Mouse (Mus musculus): Measurements from ENCODE around the gene Gm10112.

The Gm10112 gene

DNA sequence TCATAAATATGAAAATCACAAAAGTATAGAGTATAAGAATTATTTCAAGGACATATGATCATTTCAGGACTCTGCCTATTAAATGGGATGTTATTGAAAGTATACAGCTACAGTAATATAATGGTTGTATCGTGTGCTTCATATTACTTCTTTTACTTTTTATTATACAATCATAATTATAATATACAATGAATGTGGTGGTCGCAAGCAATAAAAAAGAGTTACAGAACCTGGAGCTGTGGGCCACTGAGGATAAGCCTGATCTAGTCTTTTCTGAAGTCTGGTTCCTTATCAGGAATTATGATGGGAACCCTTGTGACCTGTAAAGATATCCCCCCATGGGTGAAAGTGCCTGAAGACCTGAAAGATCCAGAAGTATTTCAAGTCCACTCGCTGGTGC lies at the start of gene Gm10112:
TSS of gene Gm10112 (plus strand) at position 301 of the 400 bp plus-strand sequence.
- in situ Hi-C loops (cut with MboI, MseI), result no loop called here

DNA sequence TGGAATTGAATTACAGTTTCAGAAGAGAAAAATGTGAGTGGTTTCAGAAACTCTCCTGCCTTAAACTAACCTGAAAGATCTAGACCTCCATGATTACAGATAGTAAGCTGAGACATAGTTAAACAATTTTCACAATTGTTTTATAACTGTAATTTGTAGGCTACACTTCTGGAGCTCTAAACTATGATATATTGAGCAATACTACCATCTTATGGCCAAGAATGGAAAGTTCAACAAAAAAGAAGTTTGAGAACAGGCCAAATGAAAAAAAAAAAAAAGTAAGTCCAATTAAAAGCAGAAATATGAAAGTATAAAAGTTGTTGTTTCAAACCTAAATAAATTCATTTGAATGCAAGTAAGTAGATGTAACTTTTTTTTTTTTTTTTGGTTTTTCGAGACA lies 21.4 kb downstream of the Gm10112 start:
- in situ Hi-C loops (cut with MboI, MseI), result loop anchor here (25.0 kb wide), 1 partner anchor 873 kb away; no protein-coding TSS in a partner anchor

DNA sequence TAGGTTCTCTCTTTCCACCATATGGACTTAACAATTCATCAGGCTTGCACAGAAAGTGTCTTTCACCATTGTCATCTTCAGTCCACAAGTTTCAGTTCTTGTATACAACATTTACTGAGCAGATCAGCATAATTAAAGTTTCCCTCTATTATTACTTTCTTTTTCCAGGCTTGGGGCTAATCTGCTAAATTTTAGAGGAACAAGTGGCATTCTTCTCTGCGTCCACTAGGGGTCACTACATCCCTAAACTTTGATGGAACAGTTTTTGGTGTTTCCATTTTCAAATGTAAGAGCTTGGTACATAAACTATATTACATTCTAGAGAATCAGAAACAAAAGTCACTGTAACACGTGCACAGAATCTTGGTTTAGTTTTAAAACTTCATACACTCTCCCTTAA lies 28.2 kb downstream of the Gm10112 start:
- in situ Hi-C loops (cut with MboI, MseI), result loop anchor here (25.0 kb wide), 1 partner anchor 866 kb away; no protein-coding TSS in a partner anchor

DNA sequence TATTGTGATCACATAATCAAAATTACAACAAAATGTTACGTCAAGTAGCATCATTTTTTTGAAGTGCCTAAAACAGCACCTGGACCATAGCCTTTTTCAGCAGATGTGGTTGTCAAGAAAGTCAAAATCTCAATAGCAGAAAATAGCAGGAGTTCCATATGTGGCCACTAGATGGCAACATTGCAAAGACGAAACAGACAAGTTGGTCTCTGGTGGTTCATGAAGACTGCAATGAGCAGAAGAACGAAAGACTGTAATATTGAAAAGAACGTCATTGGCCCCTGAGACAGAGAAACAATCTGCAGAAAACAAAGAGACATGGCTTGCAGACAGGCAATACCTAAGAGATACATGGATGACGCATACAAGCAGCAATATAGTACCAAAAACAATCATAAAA lies 42.1 kb downstream of the Gm10112 start:
- in situ Hi-C loops (cut with MboI, MseI), result loop anchor here (10.0 to 25.0 kb wide), 3 partner anchors 315 to 1135 kb away; no protein-coding TSS in a partner anchor

Data from T-helper 2 cell (primary cell).